Mouse (Mus musculus): ENCODE measurements at regions not wholly inside any gene's neighbourhood (a gene's known extent, or its start where the extent isn't known, plus 50 kb on each side); places are given as distances from the start of the nearest gene placed in this dataset.

DNA sequence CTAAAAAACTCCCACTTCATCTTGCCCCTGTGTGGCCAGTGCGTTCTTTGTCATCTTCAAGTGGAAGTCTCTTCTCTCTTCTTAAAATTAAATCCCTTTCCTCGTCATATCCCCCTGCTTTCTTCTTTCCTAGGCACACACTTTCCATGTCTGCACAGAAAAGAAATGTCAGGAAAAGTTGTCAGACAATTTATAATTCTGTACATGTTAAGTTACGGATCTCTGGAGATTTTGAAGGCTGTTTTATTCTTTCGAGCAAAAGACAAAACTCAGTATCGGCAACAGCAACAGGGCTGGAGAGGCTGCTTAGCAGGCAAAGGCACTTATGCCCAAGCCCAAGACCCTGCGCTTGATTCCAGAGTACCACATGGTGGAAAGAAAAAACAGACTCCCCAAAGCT lies 790.1 kb upstream of the Car8 start:
- no peak for DNase-seq

DNA sequence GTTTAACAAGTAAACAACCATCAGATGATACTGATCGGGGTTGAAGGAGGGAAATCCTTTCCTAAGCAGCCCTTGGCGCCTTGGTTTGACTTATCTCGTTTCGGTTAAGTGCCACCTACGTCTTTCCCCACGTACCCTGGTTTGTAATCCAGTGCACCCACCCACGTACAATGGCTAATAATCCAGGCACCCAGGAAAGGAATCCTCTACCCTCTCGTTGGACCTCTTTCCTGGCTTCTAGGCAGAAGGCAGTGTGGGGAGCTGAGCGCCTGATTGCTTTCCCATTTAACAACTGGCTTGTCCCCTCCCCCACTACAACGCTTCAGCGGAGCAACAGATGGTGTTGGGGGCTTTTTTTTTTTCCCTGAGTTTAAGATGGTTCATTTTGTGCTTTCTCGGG lies 789.6 kb upstream of the Car8 start:
- peak; percentile 70 for DNase-seq

DNA sequence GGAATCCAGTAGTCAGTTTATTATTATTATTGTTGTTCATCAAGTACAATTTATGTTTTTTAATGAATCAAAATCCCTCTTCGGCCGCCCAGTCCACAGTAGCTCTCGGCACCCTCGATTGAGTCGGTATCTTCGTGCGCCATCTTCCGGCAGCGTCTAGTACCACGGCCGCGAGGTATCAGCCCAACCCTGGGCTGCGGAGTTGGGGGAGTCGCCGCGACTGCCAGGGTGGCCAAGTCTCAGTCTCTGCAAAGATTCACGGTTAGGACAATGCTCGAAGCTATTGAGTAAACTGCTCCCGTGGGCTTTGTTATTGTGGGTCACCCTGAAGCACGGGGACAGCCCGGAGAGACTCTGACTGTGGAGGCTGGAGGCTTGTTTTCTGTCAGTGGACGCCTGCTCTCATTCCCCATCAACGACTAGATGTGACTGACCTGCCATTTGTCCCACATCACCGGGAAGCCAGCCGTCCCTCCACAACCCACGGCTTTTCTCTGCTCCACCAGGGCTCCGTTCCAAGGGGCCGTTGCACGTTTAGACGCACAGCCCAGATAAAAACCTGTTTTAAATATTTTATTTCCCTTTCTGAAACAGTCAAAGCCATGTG lies 789.1 kb upstream of the Car8 start:
- peak; percentile 96 for DNase-seq

DNA sequence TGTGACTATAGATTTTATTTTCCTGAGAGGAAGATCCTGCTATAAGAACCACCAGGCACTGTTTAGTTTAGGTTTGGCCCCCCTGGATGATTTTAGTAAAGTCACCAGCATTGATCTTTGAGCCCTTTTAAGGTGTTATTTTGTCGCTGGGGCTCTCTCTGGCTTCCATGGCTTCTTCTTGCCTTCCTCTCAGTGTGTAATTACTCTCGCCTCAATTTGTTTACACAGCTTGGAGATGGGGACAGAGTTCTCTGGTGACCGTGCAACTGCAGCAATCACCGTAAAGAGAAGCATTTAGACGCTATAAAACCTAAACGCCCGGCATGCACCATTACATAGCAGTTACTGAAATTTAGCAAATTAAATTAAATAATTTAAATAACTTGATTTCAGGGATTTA lies 788.5 kb upstream of the Car8 start:
- peak; percentile 50 for DNase-seq

DNA sequence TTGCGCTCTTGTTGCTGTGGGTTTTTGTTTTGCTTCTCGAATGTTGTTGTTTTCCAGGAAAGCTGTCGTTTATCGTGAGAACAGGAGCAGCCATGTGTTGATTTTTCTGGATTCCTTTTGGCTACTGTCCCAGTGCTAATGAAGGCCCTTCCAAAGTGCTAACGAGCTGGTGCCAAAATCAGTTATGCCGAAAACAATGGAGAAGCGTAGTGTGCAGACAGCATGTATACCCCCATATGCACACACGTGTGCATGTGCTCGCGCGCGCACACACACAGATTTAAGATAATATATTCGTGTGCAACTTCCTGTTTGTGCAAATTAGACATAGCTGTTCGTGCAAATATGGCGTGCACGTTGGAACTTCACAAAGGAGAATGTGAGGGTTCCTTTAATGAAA lies 788.0 kb upstream of the Car8 start:
- peak; percentile 83 for DNase-seq

DNA sequence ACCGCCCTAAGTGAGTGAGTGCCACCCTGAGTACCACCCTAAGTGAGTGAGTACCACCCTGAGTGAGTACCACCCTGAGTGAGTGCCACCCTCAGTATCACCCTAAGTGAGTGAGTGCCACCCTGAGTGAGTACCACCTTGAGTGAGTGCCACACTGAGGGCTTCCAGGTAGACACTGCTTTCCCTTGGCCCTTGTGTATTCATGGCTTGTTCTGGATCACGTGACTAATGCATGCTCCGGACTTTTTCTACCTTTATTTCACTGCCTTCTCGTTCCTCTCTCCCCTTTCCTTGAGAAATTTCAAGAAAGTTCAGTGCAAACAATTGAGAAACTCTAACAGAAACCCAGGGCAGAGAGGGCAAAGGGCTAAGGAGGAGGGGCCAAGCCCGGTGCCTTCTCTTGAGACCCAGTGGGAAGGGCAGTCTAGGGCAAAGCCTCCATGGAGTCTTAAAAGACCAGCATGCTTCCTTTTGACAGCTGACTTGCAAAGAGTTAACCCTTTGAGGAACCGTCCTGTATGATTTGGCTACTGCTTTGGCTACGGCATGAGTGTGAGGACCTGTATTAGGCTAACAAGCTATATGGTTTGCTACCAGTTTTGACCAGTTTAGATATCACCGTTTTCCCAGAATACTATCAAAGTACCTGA lies 787.1 kb upstream of the Car8 start:
- DNase-seq, result no peak

DNA sequence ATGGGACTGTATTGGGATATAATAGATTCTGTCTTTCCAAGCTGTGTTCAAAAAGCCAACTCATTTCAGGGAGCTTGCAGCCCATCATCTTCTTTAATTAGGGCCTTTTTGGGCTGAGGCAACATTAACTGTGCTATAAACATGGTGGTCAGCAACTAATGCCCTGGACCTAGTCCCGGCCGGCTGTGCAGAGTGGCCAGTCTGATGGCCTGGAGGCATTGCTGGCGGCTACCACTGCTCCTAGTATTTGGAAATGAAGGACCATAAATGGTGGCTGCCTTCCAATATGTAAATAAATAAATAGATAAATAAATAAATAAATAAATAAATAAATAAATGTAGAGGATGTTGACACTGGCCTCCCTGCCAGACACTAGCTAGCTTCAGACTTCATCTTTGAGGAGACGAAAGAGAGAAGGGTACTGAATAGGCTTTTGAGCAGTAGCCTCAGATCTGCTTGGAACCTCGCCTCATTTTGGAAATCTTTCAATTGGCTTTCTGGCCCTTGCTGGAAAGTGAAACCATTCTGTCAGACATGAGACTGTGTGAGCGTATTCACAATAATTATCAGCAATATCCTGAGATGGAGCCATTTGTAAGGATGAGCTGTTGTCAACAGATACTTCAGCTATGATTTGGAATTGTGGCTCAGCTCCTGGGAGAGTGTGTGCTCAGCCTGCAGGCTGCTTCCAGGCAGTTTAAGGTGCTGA lies 785.5 kb upstream of the Car8 start:
- peak; percentile 84 for DNase-seq

DNA sequence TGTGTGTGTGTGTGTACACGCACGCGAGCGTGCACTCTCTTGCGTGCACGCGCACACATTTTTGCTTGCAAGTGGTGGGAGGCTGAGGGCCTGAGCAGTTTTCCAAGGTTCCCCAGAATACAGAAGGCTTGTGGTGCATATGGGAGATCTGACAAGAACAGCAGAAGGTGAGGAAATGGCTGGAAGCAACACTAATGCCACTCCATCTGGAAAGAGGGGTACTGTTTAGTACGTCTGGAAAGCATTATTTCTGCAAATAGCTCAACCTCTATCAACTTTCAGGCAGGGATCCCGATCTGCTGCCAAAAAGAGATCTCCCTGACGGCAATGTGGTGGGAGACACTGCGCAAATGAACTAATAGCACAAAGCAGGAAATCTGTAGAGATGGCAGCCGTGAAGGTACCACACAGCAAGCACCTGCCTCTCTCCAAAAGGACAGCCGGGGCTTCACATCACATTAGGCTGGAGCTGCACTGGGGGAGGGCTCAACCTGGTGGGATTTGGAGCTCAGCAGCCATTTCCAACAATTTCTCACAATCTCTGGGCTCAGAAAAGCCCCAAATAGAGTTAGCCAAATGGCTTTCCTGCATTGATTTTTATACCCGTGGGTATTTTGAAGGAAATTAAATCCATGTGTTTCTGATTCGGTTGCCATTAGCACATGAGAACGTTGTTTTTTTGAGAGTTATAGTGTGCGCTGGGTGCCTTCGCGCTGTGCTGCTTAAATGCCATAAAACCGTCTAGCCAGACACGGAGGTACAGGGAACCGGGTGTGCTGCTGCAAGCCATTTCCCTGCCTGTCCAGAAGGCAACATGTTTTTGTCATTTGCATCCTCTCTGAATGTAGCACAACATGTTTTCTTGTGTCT lies 780.6 kb upstream of the Car8 start:
- peak; percentile 96 for DNase-seq

DNA sequence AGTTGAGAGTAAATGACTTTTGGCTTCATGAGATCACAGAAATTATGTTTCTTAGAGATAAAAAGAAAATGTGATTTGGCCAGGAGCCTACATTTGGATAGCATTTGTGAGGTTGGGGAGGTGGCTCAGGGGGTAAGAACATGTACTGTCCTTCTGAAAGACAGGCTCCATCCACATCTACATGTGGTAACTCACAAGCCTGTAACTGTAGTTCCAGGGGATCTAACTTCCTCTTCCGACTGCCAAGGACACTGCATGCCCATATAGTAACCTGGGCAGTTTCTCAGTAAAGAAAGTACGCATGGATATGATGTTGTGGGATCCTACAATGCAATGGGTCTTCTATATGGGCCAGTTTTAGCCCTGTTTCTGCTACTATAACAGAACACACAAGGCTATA lies 779.4 kb upstream of the Car8 start:
- no peak for DNase-seq

DNA sequence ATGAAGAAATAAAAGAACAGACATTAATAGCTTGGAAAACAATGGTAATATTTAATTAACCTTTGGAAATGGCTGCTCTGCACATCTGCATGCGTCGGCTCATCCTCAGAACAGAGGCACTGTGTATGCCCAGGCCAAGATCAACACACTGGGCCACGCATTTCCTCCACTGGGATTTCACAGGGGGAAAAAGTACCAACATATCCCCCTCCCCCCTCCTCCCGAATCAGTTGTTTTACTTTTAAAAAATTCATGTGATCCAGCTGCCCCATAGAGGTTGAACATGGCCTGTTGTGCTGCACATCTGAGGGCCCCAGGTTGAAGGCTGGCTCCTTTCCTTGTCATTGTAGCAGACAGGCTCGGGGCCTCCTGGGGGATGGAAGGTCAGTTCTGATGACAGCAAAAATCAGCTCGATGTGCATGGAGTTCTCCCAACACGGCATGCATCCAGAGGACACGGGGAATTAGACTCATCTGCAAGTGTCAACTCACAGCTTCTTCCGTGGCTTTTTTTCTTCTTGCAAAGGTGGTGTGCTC lies 777.7 kb upstream of the Car8 start:
- peak; percentile 53 for DNase-seq

DNA sequence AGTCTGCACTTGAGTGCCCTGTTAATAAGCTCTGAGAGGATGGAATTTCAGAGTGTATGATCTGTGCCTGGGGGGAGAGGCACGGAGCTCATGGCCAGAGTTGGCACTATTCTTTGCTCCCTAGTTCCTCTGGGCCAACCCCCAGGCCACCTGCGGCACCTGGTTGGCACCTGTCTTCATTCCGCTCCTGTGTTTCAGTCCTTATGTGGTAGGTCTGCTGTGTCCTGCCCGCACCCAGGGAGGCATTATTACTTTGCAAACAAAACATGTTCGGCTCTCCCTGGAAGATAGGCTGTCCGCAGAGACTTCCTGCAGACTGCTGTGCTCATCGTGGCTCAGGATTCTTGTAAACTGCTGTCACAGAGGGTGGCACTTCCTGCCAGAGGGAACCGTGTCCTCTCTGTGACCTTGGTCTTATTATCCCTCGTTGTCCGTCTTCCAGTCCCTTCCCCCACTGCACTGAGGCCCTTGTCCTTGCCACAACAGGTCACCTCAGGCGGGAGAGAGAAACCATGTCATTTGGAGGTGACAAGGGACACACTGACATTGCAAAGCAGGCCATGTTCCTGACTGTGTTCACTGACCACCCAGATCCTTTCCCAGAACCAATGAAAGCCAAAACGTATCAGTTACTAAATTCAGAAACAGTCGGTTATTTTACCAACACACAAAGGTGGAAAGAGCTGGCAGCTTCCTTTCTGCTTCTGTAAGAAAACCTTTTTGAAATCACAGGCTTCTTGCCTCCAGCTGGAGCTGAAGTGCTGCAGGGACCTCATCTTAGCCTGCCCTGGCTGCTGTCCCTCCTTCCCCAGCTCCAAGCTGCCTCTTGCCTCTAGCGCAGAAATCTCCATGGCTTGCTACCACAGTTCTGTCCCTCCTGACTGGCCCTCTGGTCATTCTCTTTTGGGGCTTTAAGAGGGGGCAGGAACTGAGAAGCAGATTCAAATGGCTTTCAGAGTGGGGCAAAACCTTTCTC lies 777.0 kb upstream of the Car8 start:
- peak; percentile 91 for DNase-seq

DNA sequence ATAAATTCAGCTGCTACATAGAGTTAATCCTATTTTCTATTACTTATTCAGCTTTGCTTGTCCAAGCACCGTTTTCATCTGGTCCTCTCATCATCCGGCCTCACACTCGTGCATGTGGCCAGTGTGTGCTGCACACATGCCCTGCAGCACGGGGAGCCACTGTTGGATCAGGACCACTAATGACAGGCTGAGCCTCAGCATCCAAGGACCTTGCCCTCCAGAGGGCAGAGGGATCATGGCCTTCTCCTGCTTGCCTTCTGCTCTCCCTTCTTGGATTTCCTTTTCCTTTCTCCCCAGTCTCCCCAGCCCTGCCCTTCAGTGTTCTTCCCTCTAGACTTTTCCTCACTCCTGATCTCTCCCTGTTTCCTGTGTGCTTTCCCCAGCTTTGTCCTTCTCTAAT lies 776.1 kb upstream of the Car8 start:
- DNase-seq, result no peak

DNA sequence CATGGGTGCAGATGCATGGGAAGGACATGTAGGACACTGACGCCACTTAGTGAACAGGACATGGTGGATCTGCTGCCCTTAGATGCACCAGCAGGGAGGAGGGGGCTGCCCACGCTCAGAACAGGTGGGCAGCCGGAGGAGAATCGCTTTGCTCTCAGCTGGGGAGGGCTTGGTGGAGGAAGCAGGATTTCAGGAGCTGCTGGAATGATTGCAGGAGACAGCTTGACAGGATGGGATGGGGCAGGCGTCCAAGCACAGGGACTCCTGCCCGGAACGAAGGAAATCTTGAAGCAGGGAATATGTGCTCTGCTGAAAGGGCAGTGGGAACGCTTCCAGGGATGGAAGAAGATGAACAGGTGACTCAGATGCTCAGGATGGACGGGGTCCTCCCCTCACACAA lies 773.9 kb upstream of the Car8 start:
- DNase-seq, result peak; percentile 98

DNA sequence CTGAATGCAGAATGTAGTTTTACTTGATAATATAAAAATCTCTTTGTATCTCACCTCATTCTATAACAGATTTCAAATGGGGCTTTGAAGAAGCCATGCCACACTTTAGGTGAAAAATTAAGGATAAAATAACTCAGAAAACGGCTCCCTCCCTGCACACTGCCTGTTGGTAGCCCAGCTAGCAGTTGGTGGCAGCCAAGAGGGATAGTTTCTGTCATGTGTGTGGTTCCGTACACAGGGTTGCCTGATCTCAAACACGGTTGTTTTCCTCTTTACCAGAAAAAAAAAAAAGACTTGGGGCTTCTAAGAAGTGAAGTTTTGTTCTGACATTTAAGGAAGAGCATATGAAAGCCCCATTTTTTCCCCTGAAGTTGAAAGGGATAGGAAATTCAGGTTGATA lies 773.1 kb upstream of the Car8 start:
- peak; percentile 55 for DNase-seq

DNA sequence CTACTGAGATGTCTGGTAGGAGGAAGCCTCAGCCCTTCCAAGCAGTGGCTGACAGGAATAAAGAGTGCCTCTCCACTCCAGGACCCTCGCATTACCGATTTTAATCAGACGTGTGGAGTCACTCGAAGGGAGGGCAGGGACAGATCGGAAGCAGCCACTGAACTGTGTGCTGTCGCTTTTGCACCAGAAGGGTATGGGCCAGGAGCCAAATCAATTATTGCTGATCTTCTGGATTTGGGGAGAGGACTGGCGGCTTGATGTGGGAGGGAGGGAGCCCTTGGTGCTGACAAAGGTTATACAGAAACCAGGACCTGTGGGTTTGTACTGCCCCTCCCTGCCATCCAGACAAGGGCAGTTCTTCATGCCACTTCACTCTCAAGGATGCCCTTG lies 772.3 kb upstream of the Car8 start:
- DNase-seq, result peak; percentile 84

DNA sequence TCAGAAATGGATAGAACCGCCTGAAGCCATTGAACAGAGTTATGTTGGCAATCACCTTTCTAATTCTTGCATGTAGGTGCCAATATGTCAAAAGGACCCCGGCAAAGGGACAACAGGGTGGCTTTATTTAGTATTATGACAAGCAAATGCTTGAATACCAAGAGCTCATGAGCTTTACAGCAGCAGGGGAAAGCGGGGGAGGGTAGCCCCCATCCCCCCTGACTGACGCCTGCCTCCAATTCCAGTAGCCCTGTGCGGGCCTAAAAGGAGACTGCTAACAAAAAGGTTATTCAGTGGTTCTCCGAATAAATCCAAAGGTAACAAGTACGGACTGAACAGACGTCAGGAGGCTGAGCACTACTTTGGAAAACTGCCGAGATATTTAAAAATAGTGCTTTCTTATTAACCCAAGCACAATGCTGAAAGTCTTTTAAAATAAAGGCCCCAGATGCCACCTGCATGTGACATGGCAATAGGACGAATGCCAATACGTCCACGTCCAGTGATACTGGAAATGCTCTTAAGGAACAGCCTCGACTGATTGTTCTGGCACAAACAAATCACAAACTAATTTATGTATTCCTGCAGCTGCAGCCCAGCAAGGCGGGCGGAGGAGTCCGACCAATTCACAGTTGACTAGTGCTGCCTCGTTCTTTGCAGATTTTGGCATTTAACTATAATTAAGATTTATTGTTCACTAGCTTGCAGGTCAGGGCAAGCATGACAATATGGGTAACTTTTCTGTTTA lies 771.7 kb upstream of the Car8 start:
- DNase-seq, result peak; percentile 78

DNA sequence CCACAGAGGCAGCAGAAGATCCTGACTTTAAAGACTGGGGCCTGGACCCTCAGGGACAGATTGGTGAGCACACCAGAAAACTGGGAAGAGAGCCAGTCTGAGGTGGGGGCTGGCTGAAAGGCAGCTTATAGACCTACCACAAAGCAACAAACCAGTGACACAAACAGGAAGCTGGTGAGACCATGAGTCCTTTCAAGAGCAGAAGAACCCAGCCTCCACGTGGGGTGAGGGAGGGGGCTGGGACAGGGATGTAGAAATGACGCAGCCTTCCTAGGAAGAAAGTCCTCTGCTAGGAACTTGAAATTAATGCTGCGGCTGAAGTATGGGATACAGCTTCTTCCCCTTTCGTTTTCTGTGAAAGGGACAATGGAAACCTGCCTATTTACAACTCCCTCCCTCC lies 770.8 kb upstream of the Car8 start:
- peak; percentile 52 for DNase-seq

DNA sequence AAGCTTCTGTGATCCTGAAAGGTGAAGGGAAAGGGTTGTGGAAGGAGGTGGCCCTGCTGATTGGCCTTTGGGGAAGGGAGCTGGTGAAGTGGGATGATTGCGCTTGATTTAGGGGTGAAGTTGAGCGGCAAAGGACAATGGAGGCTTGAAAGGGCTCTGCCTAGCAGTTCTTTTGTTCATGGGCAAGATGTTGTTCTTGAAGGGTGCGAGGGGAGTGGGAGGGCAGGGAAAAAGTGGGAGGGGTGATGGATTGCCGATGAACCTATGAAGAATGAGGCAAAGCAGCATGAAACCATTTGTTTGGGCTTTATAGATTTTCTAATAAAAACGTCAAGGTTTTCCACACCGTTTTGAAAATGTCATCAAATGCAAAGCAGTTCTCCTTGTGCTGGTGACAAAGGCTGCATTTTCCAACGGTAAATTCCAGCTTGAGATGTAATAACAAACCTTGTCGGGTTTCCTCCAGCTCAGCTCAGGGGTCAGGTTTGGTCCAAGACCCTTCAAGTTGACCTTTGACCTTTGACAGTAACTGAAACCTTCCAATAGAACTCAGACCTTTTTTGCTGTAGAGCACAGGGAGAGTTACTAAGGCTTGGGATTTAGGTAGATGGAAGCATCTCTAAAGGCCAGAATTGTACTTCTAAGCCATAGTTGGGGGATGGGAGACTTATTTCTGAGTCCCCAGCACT lies 767.2 kb upstream of the Car8 start:
- DNase-seq, result no peak

DNA sequence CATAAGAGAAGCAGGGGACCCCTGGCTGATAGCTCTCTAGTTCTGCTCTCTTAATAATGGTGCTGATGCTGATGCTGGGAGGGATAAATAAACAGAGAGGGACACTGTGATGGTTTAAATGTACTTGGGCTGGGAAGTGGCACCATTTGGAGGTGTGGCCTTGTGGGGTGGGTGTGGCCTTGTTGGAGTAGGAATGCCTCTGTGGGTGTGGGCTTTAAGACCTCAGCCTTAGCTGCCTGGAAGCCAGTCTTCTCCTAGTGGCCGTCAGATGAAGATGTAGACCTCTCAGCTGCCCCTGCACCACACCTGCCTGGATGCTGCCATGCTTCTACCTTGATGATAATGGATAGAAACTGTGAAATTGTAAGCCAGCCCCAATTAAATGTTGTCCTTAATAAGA lies 765.0 kb upstream of the Car8 start:
- DNase-seq, result no peak

DNA sequence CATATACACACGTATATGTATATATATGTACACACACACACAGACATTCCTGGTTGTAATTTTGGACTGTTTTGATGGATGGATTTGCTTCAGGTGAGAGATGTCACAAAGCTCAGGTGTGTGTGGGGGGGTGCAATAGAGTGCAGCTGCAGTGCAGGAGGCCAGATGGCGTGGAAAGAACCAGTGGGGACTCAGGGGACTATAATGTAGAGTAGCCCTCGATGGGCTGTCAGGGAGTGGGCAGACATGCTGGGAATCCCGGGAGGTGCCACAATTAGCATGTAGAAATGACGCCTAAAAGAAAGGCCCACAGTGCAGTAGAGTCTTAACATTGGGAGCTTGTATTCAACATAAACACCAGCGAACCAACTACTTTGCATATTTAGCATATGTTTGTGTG lies 763.5 kb upstream of the Car8 start:
- DNase-seq, result no peak

DNA sequence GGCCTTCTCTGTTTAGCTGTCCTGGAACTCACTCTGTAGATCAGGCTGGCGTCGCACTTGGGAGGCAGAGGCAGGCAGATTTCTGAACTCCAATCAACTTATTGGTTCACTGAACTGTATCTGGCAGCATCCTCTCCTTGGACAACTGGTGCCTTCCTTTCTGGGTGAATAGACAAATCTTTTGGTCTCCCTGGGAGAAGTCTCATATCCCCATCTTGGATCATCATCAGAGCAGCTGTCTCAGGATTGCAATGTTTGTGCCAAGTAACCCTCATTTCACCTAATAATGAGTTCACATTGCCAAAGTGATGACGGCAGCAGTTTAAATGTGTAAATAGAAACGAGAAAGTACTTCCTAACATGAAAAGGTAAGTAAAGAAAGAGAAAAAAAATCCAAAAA lies 759.8 kb upstream of the Car8 start:
- DNase-seq, result no peak
